ENCODE assay signal across 16 mouse cellular contexts in the genomic region with DNA sequence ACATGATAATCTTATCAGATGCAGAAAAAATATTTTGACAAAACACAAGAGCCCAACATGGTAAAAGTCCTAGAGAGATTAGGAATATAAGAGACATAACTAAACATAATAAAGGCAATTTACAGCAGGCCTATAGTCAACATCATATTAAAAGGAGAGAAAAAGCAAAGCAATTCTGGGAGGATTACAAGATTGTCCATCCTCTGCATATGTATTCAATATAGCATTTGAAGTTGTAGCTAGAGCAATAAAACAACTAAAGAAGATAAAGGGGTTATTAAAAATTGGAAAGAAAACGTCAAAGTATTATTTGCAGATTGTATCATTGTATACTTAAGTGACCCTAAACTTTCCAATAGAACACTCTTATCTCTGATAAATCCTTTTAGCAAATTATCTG.
"Had no signal": no experiment of that assay in that cellular context is flagged by ENCODE, and none has a peak within 500 bp of the region (broad histone marks: within the 10 kb centered on the region; RNA-seq: fewer than 3 reads in every experiment).

No protein-coding gene starts in this region.

- H3K4me3 ChIP-seq: neural tube, embryonic 13.5 days; neural tube, embryonic 15.5 days; stomach, embryonic 15.5 days had no signal

- H3K27me3 ChIP-seq: neural tube, embryonic 13.5 days; neural tube, embryonic 15.5 days; stomach, embryonic 15.5 days had no signal

- H3K4me1 ChIP-seq: neural tube, embryonic 13.5 days; neural tube, embryonic 15.5 days; stomach, embryonic 15.5 days had no signal

- H3K27ac ChIP-seq: neural tube, embryonic 13.5 days; neural tube, embryonic 15.5 days; stomach, embryonic 15.5 days; stomach, postnatal 0 days had no signal

- H3K36me3 ChIP-seq: neural tube, embryonic 13.5 days; neural tube, embryonic 15.5 days; stomach, embryonic 15.5 days had no signal

- H3K4me2 ChIP-seq: neural tube, embryonic 13.5 days; neural tube, embryonic 15.5 days; stomach, embryonic 15.5 days had no signal

- H3K9me3 ChIP-seq: neural tube, embryonic 13.5 days; neural tube, embryonic 15.5 days; stomach, embryonic 15.5 days had no signal

- DNase-seq: retina, postnatal 1 day; right cerebral cortex, adult 18-20 months; right cerebral cortex, postnatal 14 days; right cerebral cortex, postnatal 25 days; right cerebral cortex, postnatal 4 days; spleen, adult 18-20 months; thymus, adult 18-20 months; thymus, adult 2 months; thymus, postnatal 14 days; thymus, postnatal 25 days; thymus, postnatal 36 days; thymus, postnatal 4 days had no signal

- H3K9ac ChIP-seq: neural tube, embryonic 13.5 days; neural tube, embryonic 15.5 days; stomach, embryonic 15.5 days had no signal
